Mouse (Mus musculus) c-Kit-positive CD71-positive TER-119-negative erythroid progenitor cells, embryonic 14.5 days (primary cell): ENCODE data around the gene Topbp1.
A peak's percentile ranks its signal among the peaks of the same experiment; 100 is the strongest.
"Not testable (repeated sequence)": the region's sequence is repeated elsewhere in the genome, so short reads cannot be mapped to it uniquely, and the experiment has no call there.

Experiments used
- DNase-seq: peaks from one replicate; pipeline ENCODE4 v3.0.0-alpha.2; 2013; ENCODE audit warnings: low read depth

Gene Topbp1

GRCm38 (mm10) chr9:103348791-103349190, 43.8 kb downstream of the Topbp1 start:
- DNase-seq: no peak

GRCm38 (mm10) chr9:103353500-103354260, 48.7 kb downstream of the Topbp1 start:
- not testable (repeated sequence) for DNase-seq

GRCm38 (mm10) chr9:103357893-103358292, 52.9 kb downstream of the Topbp1 start:
- peak; percentile 55 for DNase-seq

GRCm38 (mm10) chr9:103358545-103358944, 53.5 kb downstream of the Topbp1 start:
- DNase-seq: no peak

GRCm38 (mm10) chr9:103360642-103361041, 55.6 kb downstream of the Topbp1 start:
- no peak for DNase-seq

GRCm38 (mm10) chr9:103363088-103363487, 58.1 kb downstream of the Topbp1 start:
- DNase-seq: no peak

GRCm38 (mm10) chr9:103363730-103364417, 58.9 kb downstream of the Topbp1 start:
- no peak for DNase-seq

- DNase-seq: peak; percentile 40
Measured at GRCm38 (mm10) chr9:103364601-103365289, 59.7 kb downstream of the Topbp1 start.

- DNase-seq: peak; percentile 100
Measured at GRCm38 (mm10) chr9:103365290-103366247, 60.6 kb downstream of the Topbp1 start, which contains the start of gene Cdv3. Gene Cdv3 (minus strand): TSS chr9:103365840.

GRCm38 (mm10) chr9:103366356-103366755, 61.3 kb downstream of the Topbp1 start:
- DNase-seq: no peak

GRCm38 (mm10) chr9:103369951-103370350, 64.9 kb downstream of the Topbp1 start:
- DNase-seq: no peak

GRCm38 (mm10) chr9:103372271-103373010, 67.4 kb downstream of the Topbp1 start:
- no peak for DNase-seq

GRCm38 (mm10) chr9:103376346-103377320, 71.6 kb downstream of the Topbp1 start:
- DNase-seq: no peak

GRCm38 (mm10) chr9:103378686-103379085, 73.7 kb downstream of the Topbp1 start:
- DNase-seq: no peak

- DNase-seq: no peak
Measured at GRCm38 (mm10) chr9:103379199-103379598, 74.2 kb downstream of the Topbp1 start.

- no peak for DNase-seq
Measured at GRCm38 (mm10) chr9:103380566-103380965, 75.6 kb downstream of the Topbp1 start.

GRCm38 (mm10) chr9:103382989-103383388, 78.0 kb downstream of the Topbp1 start:
- DNase-seq: no peak

GRCm38 (mm10) chr9:103383576-103383975, 78.6 kb downstream of the Topbp1 start:
- no peak for DNase-seq

GRCm38 (mm10) chr9:103384141-103384796, 79.3 kb downstream of the Topbp1 start:
- no peak for DNase-seq
